Mouse (Mus musculus): ENCODE results near the gene Fras1.

Gene Fras1

DNA sequence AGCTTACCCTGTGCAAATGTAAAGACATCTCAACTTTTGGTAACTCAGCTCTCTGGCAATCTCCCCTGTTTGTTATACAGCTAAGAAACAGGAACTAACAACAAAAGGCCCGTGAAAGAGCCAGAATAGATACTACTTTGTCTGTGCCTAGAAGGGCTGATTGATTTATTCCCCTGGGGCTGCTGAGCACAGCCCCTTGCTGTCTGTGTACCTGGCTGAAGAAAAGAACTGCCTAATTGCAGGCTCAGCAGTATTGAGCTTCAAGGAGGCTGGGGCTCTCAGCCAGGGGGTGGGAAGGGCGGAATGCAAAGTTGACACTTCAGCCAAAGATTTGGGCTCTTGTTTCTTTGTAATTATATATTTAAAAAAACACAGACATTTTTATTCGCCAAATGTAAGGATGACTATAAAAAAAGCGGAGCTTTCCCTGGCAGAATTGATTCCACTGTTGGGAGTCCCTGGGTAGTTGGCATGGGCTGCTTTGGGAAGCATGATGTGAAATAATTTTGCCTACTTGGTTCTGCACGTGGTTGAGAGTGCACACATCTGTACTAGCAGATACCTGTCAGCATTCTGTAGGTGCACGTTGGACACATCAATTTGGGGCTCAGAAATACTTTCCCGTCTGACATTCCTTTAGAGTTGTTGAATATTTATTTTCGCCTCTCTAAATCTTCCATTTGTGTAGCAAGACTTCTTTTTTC, 31.5 kb downstream of the Fras1 start:
- no peak for DNase-seq

DNA sequence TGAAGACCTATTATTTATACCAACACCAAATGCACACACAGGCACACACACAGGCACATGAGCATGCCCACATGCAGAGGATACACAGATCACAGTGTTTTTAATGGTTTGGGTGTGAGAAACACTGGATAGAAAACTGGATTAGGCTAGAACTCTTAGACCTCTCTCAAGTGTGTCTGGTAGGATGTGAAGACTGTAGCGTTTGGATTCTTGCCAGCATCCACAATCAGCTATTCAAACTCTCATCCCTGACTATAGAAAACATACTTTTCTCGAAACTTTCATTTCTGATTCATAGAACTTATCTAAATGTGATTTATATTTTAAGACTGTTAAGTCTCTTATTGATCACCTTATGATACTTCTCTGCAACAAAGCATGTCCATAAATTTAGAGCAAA, 34.5 kb downstream of the Fras1 start:
- no peak for DNase-seq

DNA sequence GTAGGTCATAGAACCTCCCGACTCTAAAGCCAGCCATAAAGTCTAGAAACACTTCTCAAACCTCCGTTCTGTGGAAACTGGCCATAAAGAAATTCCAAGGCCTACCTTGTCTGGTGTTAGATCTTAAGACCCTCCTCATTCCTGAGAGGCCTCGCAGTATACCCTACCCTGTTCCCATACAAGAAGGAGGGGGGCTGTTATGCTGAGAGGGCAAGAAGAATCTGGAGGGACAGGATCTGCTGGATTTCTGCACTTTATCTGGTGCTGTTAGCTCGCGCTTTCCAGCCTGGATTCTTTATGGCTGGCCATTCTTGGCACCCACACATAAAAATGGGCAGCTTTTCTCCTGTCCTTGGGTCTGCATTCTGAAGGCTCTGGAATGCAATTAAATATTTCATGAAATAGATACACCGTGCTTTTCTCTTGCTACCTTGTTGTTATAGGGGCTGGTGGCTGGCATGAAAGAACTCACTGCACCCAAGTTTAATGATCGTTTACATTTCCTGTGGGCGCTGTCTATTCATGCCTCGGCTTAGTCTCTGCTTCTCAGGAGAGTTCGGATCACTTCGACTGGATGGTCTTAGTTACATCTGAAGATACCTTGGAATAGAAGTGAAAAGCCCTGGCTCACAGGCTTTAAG, 39.1 kb downstream of the Fras1 start:
- no peak for DNase-seq

DNA sequence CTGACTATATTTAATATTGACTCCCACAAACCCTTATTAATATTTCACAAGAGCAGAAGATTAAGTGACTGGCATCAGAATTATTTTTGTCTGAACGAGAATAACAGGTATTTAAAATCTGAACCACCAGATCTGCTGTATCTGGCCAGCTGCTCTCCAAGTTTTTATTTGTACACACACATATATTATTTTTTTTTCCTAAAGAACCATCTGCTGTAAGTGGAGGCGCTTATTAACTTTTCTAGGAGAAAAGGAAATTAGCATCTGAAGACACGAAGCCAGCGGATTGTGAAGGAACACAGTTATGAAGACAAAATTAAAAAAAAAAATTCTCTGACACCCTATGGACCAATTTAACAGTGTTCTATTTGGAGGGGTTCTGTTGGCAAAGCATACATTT, 43.4 kb downstream of the Fras1 start:
- DNase-seq: no peak

DNA sequence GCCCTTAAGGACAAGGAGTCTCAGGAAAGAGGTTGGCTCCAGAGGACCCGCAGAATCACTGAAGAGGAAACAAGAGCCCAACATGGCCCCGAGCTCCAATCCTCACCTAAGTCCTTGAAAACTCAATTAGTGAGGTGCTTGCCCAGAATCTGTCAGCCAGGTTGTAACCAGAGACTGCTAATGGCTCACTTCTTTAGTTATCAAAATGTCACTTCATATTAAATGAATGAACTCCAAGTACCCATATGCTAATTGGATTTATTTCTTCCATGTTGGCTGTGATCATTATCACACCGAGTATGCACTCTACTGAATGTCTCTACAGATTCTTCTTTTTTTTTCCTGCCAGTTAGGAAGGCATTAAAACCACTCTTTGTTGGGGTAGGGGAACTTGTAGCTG, 47.8 kb downstream of the Fras1 start:
- no peak for DNase-seq

DNA sequence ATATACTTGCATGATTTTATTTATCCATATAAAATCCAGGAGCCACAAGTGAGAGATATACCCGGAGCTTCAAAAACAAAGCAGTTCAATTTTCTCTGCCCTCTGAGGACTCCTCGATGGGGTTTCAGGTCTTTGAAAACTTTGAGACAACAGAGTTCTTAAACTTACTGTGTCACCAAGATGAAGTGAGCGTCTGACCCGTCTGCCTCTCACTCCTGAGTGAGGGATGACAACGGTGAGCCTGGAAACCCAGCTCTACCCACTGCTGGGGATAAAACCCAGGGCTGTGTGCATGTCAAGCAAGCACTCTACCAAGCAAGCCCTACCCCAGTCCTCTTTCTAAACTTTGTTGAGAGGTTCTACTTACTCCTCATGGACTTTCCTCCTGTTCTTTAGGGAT, 49.0 kb downstream of the Fras1 start:
- DNase-seq: no peak

DNA sequence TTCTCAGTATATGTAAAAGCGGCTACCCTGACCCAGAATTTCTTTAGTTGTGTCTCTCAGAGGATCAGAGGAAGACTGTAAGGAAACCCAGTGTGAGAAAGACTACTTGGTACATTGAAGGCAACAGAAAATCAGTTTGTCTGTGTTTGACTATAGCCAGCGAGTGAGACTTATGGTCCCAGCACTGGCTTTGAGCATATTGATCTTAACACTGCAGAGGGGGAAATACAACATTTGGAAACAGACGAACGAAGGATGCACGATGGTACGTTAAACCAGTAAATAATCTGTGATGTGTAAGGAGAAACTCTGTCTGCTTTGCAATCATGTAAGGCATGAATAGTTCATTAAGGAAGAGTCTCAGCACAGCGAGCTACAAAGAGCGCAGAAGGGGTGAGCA, 51.6 kb downstream of the Fras1 start:
- DNase-seq: no peak

DNA sequence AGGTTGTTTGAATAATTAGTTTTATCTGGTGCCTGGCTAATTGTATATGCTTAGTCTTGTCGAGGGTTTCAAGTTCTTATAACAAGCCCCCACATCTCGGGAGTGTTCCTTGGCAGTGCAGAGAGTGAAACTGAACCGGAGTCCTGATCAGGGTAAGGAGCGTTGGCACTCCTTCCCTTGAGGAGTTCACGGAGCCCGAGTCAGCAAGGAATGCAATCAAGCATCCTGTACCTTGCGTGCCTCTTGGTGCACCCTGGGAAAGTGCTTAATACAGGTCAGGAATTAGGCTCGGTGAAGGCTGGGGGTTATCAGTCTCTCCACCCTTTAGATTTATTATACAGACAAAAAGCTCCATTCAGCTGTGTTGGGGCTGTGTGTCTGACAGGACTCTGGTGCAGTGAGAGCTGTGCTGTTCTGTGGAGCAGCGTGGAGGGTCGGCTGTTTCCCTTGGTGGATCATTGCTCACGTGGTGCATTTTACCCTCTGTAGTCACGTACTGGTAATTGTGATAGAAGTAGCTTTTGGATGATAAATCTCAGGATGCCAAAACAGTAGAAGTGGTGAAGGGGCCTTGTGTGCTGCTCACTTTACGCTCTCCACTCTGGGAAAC, 55.9 kb downstream of the Fras1 start:
- DNase-seq: no peak

DNA sequence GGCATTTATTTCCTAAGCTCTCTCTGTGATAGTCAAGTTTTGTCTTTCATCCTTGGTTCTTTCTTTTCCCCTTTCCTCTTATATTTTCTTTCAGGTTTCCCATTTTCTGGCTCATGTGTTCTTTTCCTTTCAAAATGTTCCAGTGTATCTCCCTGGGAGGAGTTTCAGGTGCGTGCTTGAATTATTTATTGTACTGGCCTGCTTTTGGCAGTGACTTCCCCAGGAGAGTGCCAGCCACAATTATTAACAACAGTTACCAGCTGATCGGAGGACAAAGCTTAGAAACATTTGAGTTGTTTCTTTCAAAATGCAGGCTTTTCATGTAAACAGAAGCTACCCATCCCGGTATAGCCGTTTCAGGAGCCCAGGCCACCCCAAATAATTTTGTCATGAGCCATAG, 64.1 kb downstream of the Fras1 start:
- no peak for DNase-seq

DNA sequence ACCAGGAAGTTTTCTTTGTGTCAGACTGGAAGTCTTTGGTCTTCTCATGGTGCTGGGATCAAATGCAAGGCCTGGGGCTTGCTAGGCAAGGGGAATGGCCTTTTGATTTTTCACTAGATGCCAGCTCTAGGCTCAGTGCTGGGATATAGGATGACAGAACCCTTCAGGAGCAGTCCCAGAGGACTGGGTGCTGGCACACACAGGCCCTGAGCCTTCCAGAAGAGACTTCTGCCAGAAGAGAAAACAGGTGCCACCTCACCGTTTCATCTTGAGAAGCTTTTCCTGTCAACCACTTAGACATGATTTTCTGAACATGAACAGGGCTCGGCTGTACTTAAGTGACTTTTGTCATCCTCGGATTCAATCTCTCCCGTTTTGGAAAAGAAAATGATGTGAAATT, 66.1 kb downstream of the Fras1 start:
- DNase-seq: peak in 1 of 2 experiments; percentile 16

DNA sequence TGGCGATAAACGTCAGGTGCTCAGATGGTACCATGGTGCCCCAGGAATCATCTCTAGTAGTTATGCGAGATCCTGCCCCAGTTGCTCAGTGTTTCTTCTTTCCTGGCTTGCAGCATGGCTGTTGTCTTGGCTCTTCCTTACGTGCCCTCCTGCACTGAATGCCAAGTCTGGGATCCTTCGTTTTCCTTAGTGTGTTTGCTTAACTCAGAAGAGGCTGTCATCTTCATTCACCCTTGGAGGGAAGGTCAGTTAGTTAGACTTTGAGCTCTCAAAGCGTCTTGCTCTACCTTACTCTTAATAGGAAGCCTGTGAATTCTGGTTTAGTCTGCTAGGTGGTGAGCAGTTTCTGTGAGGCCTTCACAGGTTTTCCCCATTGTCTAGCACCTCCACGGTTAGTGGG, 73.7 kb downstream of the Fras1 start:
- DNase-seq: no peak

DNA sequence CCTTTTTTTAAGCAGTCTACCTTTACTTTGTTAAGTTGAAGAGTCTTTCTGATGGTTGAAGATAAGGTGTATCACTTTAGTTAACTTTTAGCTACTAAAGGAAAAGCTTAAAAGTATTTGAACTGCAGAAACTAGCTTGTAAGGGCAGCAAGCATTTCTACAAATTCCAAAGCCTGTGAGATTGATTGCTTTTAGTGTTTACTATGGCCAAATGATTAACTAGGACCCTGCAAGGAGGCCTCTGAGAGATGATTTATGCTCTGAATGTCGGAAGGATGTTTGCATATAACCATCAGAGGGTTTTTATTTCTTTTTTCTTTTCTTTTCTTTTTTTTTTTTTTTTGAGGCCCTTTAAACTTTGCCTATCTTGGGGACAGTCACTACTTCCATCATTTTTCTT, 78.3 kb downstream of the Fras1 start:
- no peak for DNase-seq

GRCm38 (mm10) chr5:96453386-96453785, 79.6 kb downstream of the Fras1 start:
- no peak for DNase-seq

DNA sequence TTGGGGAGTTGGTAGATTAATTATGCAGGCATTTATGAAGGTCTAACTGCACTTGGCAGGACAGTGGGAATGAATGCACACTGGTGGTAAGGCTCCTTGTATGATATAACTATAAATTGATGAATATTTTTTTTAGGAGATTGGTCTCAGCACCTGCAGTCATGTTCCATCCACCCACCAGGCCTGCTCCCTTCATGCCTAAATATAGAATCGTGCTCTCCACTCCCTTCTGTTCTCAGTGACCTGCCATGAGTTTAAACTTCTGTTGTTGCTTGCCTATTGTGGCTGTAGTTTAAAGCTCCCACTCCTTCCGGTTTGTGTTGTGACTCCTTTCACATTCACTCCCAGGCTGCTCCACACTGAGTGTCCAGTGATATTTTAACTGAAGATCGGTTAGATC, 80.7 kb downstream of the Fras1 start:
- no peak for DNase-seq

DNA sequence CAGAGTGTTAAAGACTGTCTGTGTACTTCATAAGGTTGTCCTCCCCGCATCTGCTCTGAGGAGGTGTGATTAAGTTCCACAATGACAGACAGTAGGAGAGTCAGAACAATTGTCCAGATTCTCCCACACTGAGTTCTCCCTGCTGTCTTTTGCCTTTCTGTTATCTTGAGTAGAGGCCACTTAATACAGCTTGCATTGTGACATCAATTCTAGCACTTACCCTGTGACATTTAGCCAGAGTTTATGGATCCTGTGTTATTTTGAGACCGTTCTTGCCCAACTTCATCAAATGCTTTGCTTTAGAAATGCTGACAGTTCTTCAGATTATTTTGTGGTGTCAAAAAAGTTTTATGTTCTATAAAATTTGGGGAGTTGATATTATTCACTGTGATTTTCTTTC, 81.5 kb downstream of the Fras1 start:
- DNase-seq: no peak

- no peak for DNase-seq
These were observed 83.7 kb downstream of the Fras1 start for GRCm38 (mm10) chr5:96457436-96457958.

DNA sequence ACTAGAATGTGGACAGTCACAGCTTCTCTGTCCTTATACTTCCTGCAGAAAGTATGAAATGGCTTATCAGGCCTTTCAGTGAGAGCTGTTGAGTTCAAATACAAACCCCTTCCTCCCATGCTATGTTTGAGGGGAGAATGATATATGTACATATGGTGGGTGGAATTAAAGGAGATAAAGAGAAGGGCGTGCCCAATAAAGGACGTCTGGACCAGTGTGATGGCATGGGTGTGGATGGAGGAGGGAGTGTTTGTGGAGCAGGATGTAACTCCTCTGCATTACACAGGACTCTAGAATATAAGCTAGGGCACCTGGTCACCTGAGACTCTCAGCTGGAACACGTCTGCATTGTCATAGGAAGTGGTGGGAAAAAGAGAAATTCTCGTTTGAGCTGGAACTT, 85.8 kb downstream of the Fras1 start:
- no peak for DNase-seq

DNA sequence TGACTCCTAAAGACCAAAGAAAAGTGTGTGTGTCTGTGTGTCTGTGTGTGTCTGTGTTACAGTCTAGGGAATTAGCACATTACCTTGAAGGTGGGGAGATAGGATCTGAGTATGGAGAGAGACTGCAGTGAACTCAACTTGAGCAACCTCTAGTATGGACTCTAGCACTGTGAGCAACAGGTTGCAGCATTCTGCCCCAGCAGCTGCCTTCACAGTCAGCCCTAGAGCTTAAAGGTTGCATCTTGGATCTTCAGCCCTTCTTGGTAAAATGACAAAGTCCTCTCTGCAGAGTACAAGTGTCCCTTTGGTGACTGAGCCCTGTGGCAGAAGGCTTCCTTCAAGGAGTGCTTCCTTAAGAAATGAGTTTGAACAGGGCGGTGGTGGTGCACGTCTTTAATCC, 88.4 kb downstream of the Fras1 start:
- DNase-seq: no peak

DNA sequence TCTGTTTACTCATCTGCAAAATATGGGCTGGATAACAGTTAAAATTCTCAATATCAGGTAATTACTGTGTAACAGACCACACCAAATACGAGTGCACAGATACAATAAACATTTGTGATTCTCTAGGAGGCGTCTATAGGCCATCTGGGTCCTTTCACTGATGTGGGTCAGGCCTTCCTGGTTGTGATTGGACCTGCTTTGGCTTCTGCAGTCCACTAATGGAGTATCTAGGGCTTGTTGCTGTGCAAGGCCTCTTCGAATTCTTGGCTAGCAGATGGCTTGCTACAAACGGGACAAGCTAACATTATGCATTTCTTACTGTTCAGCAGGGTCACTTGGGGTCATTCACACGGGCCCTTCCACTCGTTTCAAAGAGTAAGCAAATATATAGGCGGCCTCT, 92.7 kb downstream of the Fras1 start:
- DNase-seq: no peak

GRCm38 (mm10) chr5:96471995-96472394, 98.2 kb downstream of the Fras1 start:
- DNase-seq: no peak

- DNase-seq: no peak
These were observed 101.7 kb downstream of the Fras1 start for GRCm38 (mm10) chr5:96475488-96475887.

DNA sequence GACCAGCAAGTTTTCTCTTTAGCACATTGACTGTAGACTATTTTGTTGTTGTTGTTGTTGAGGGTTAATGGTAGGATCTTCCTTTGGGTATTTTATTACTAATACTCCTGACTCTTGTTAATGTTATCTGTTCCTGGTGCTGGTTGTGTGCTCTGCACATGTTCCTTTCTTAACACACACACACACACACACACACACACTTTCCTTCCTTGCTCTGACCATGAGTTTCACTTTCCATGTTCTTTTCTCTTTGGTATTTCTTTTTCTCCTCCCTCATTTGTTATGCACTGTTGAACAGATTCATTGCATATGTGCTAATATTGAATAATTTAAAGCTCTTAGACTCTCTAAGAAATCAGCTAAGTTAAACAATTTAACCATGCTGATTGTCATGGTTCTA, 105.2 kb downstream of the Fras1 start:
- no peak for DNase-seq

- no peak for DNase-seq
These were observed 107.4 kb downstream of the Fras1 start for GRCm38 (mm10) chr5:96481159-96481558.

- no peak for DNase-seq
These were observed 108.3 kb downstream of the Fras1 start for GRCm38 (mm10) chr5:96482054-96482453.
